Comparison of ENCODE assay signal across 18 mouse cellular contexts in genomic region chr4:131083405-131083804, GRCm38 (mm10).
DNase-seq lines count a peak whose midpoint lies in the region; ATAC-seq lines count a peak whose summit lies in the region.
"Had no signal": no experiment of that assay in that cellular context is flagged by ENCODE, and none has a peak within 500 bp of the region (broad histone marks: within the 10 kb centered on the region; RNA-seq: fewer than 3 reads in every experiment).

No protein-coding gene starts in this region.

- no peak overlapping the region for H3K9ac ChIP-seq in hindbrain, embryonic 11.5 days (ENCODE audit: low read depth, low read length)
- H3K9ac ChIP-seq in forebrain, embryonic 16.5 days (replicated peaks; ENCODE audit: low read depth, low read length), result no peak overlapping the region
- H3K9ac ChIP-seq in midbrain, embryonic 11.5 days (ENCODE audit: low read length), result no peak overlapping the region
- H3K9ac ChIP-seq: heart, embryonic 12.5 days; hindbrain, embryonic 14.5 days had no signal

- WGBS in hindbrain, embryonic 10.5 days, result 59% methylated on average over 3 of the region's 3 CpGs
- WGBS in hindbrain, embryonic 11.5 days, result 43% methylated on average over 3 of the region's 3 CpGs
- 28% methylated on average over 3 of the region's 3 CpGs for WGBS in forebrain, embryonic 16.5 days
- WGBS in midbrain, embryonic 11.5 days, result 64% methylated on average over 3 of the region's 3 CpGs

- H3K4me3 ChIP-seq in hindbrain, embryonic 10.5 days, result no peak overlapping the region
- no peak overlapping the region for H3K4me3 ChIP-seq in hindbrain, embryonic 11.5 days (ENCODE audit: low read depth, low read length)
- H3K4me3 ChIP-seq in forebrain, embryonic 16.5 days (replicated peaks; ENCODE audit: low read length), result no peak overlapping the region
- H3K4me3 ChIP-seq in midbrain, embryonic 11.5 days (ENCODE audit: low read depth, low read length), result no peak overlapping the region
- H3K4me3 ChIP-seq: embryonic facial prominence, embryonic 10.5 days; erythroblast, embryonic 14.5 days; gastrocnemius, adult 2 months; heart, embryonic 12.5 days had no signal

- H3K4me1 ChIP-seq in hindbrain, embryonic 10.5 days (replicated peaks), result peaks cover 34% of the 10 kb centered on the region
- peaks cover 4% of the 10 kb centered on the region for H3K4me1 ChIP-seq in hindbrain, embryonic 11.5 days (replicated peaks; ENCODE audit: control insufficient read depth, insufficient read depth, low read length)
- H3K4me1 ChIP-seq in forebrain, embryonic 16.5 days (replicated peaks; ENCODE audit: control insufficient read depth, insufficient read depth, low read length), result peaks cover 5% of the 10 kb centered on the region
- H3K4me1 ChIP-seq in midbrain, embryonic 11.5 days (ENCODE audit: control insufficient read depth, insufficient read depth, low read length), result peaks cover 14% of the 10 kb centered on the region
- H3K4me1 ChIP-seq: heart, embryonic 12.5 days had no signal

- 0 out of 2 replicates have a peak overlapping the region, but pooled peaks have one; percentile 12 for H3K27ac ChIP-seq in hindbrain, embryonic 10.5 days
- H3K27ac ChIP-seq in hindbrain, embryonic 11.5 days (ENCODE audit: low read depth, low read length), result no peak overlapping the region
- no peak overlapping the region for H3K27ac ChIP-seq in forebrain, embryonic 16.5 days (ENCODE audit: low read length)
- H3K27ac ChIP-seq in midbrain, embryonic 11.5 days (ENCODE audit: low read depth, low read length), result no peak overlapping the region
- H3K27ac ChIP-seq: embryonic facial prominence, embryonic 10.5 days; gastrocnemius, adult 2 months; hindbrain, embryonic 14.5 days had no signal

- no peaks in the 10 kb centered on the region for H3K9me3 ChIP-seq in hindbrain, embryonic 10.5 days
- no peaks in the 10 kb centered on the region for H3K9me3 ChIP-seq in hindbrain, embryonic 11.5 days (ENCODE audit: control insufficient read depth, low read length)
- H3K9me3 ChIP-seq in forebrain, embryonic 16.5 days (ENCODE audit: control insufficient read depth, low read length), result no peaks in the 10 kb centered on the region
- no peaks in the 10 kb centered on the region for H3K9me3 ChIP-seq in midbrain, embryonic 11.5 days (ENCODE audit: control insufficient read depth, low read length)
- H3K9me3 ChIP-seq: embryonic facial prominence, embryonic 10.5 days; heart, embryonic 12.5 days had no signal

- no peak overlapping the region for H3K4me2 ChIP-seq in hindbrain, embryonic 11.5 days (replicated peaks; ENCODE audit: low read depth, low read length)
- no peak overlapping the region for H3K4me2 ChIP-seq in forebrain, embryonic 16.5 days (ENCODE audit: low read length)
- no peak overlapping the region for H3K4me2 ChIP-seq in midbrain, embryonic 11.5 days
- H3K4me2 ChIP-seq: heart, embryonic 12.5 days; hindbrain, embryonic 14.5 days had no signal

- ATAC-seq in hindbrain, embryonic 11.5 days (ENCODE audit: low FRiP score), result no peak
- peak; percentile 81 for ATAC-seq in forebrain, embryonic 16.5 days
- ATAC-seq in midbrain, embryonic 11.5 days (ENCODE audit: low FRiP score), result no peak
- ATAC-seq: inflammation-experienced regulatory T-cells, adult 6 months; intestine, postnatal 0 days had no signal

- peaks cover 14% of the 10 kb centered on the region for H3K27me3 ChIP-seq in hindbrain, embryonic 10.5 days (ENCODE audit: insufficient read depth, poor library complexity, severe bottlenecking)
- no peaks in the 10 kb centered on the region for H3K27me3 ChIP-seq in hindbrain, embryonic 11.5 days (ENCODE audit: control insufficient read depth, insufficient read depth, low read length)
- no peaks in the 10 kb centered on the region for H3K27me3 ChIP-seq in forebrain, embryonic 16.5 days (replicated peaks; ENCODE audit: control insufficient read depth, insufficient read depth, low read length)
- H3K27me3 ChIP-seq in midbrain, embryonic 11.5 days (ENCODE audit: control insufficient read depth, insufficient read depth, low read length), result peaks cover 8% of the 10 kb centered on the region
- H3K27me3 ChIP-seq: heart, embryonic 12.5 days had no signal

- DNase-seq in hindbrain, embryonic 10.5 days (ENCODE audit: low spot score), result no peak
- DNase-seq in hindbrain, embryonic 11.5 days (ENCODE audit: low spot score), result no peak
- DNase-seq in ES-CJ7 (ENCODE audit: low read depth, low spot score), result peak; percentile 42
- DNase-seq in ZHBTc4 (ENCODE audit: low read depth, low spot score), result peak; percentile 48
- no peak for DNase-seq in midbrain, embryonic 11.5 days (ENCODE audit: low spot score, missing footprints)
- no peak for DNase-seq in kidney, adult 18-20 months
- DNase-seq: adrenal gland, postnatal 10 days; cerebellum, adult 18-20 months; cerebellum, postnatal 10 days; gastrocnemius, adult 2 months; gastrocnemius, postnatal 25 days had no signal

- H3K36me3 ChIP-seq in hindbrain, embryonic 10.5 days, result no peaks in the 10 kb centered on the region
- no peaks in the 10 kb centered on the region for H3K36me3 ChIP-seq in hindbrain, embryonic 11.5 days (ENCODE audit: control insufficient read depth, insufficient read depth, low read length)
- H3K36me3 ChIP-seq in forebrain, embryonic 16.5 days (ENCODE audit: control insufficient read depth, insufficient read depth), result no peaks in the 10 kb centered on the region
- H3K36me3 ChIP-seq in midbrain, embryonic 11.5 days (ENCODE audit: control insufficient read depth, insufficient read depth, low read length), result no peaks in the 10 kb centered on the region
- H3K36me3 ChIP-seq: embryonic facial prominence, embryonic 10.5 days; heart, embryonic 12.5 days had no signal

Comparison
In these comparisons a context has a peak if more than half of its experiments do, and no peak if none do; other contexts are left out.
1. DNase-seq: peak in ES-CJ7 (single experiment) and ZHBTc4 (single experiment); none in hindbrain, embryonic 10.5 days (single experiment), hindbrain, embryonic 11.5 days (single experiment), midbrain, embryonic 11.5 days (single experiment) and kidney, adult 18-20 months (single experiment).